ENCODE assay signal across 27 mouse cellular contexts in the genomic region with DNA sequence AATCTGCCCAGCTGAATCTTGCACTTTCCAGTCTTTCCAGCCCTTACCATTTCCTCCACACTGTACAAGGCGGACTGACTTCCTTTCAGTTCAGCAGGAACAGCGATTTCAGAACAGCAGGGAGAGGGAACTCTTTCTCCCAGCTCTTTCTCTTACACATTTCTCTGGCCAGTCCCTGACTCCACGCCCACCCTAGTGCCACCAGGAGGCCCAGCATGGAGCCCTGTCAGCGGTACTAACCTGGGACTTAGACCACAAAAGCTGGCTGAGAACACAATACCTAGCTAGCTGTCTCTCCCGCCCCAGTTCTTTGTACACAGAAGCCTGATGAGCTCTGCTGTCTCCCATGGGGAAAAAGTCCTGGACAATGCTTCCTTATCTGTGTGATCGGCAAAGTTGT. TPM values are rescaled to one million over a fixed set of nuclear protein-coding genes. Genes with fewer than 3 reads are reported as not detected.
DNase-seq lines count a peak whose midpoint lies in the region; ATAC-seq and TF ChIP-seq lines count a peak whose summit lies in the region.
"Had no signal": no experiment of that assay in that cellular context is flagged by ENCODE, and none has a peak within 500 bp of the region (broad histone marks: within the 10 kb centered on the region; RNA-seq: fewer than 3 reads in every experiment).

No protein-coding gene starts in this region.

- DNase-seq in heart, adult 18-20 months: peak; percentile 36 to 47
- no peak for DNase-seq in heart, postnatal 25 days (ENCODE audit: low spot score)
- no peak for DNase-seq in kidney, adult 2 months
- no peak for DNase-seq in lung, postnatal 0 days (ENCODE audit: low spot score)
- DNase-seq in lung, postnatal 4 days: no peak
- no peak for DNase-seq in adrenal gland, adult (ENCODE audit: inconsistent age in 2 of 2, low spot score in 1 of 2)
- DNase-seq: adrenal gland, postnatal 36 days; cerebellum, adult 11 months; cerebellum, adult 9-11 months; gastrocnemius, postnatal 25 days; kidney, adult 11 months; lung, postnatal 14 days; right cerebral cortex, postnatal 14 days; spleen, adult 18-20 months had no signal

- H3K27ac ChIP-seq in kidney, adult 2 months (ENCODE audit: insufficient read depth, low read depth, low read length): 0 out of 2 replicates have a peak overlapping the region, but pooled peaks have one; percentile 16
- H3K27ac ChIP-seq in kidney, embryonic 15.5 days: no peak overlapping the region
- H3K27ac ChIP-seq in lung, postnatal 0 days (ENCODE audit: low read length): peak overlapping the region; percentile 26; the same call in 1 of the 2 replicates
- H3K27ac ChIP-seq in brown adipose tissue, adult 24 weeks (replicated peaks; ENCODE audit: low read depth, low read length): peak overlapping the region; percentile 49
- H3K27ac ChIP-seq: embryonic facial prominence, embryonic 15.5 days; heart, embryonic 15.5 days; hindbrain, embryonic 10.5 days; limb, embryonic 13.5 days; liver, embryonic 14.5 days; midbrain, embryonic 15.5 days; neural tube, embryonic 12.5 days had no signal

- H3K27me3 ChIP-seq in kidney, adult 2 months (replicated peaks; ENCODE audit: control insufficient read depth, insufficient read depth, low read length): no peaks in the 10 kb centered on the region
- H3K27me3 ChIP-seq in kidney, embryonic 15.5 days: no peaks in the 10 kb centered on the region
- no peaks in the 10 kb centered on the region for H3K27me3 ChIP-seq in lung, postnatal 0 days (replicated peaks; ENCODE audit: insufficient read depth, low read length)
- H3K27me3 ChIP-seq: embryonic facial prominence, embryonic 15.5 days; heart, embryonic 15.5 days; limb, embryonic 13.5 days; neural tube, embryonic 12.5 days had no signal

- no peak overlapping the region for H3K9ac ChIP-seq in kidney, embryonic 15.5 days
- H3K9ac ChIP-seq in lung, postnatal 0 days (replicated peaks; ENCODE audit: low read depth): no peak overlapping the region
- H3K9ac ChIP-seq: embryonic facial prominence, embryonic 15.5 days; heart, embryonic 15.5 days; limb, embryonic 13.5 days; liver, embryonic 14.5 days; midbrain, embryonic 15.5 days; neural tube, embryonic 12.5 days had no signal

- no peak for TF ChIP-seq EP300 in lung, postnatal 0 days (IDR thresholded peaks at IDR 0.05)

- H3K9me3 ChIP-seq in kidney, embryonic 15.5 days (replicated peaks): no peaks in the 10 kb centered on the region
- no peaks in the 10 kb centered on the region for H3K9me3 ChIP-seq in lung, postnatal 0 days (ENCODE audit: low read length)
- H3K9me3 ChIP-seq: embryonic facial prominence, embryonic 15.5 days; heart, embryonic 15.5 days; hindbrain, embryonic 10.5 days; limb, embryonic 13.5 days; midbrain, embryonic 15.5 days; neural tube, embryonic 12.5 days had no signal

- intact Hi-C loops in heart, postnatal 25 days (cut with DNase I): no loop called here

- WGBS in kidney, adult 2 months: 54% methylated on average over 6 of the region's 6 CpGs
- 58% methylated on average over 6 of the region's 6 CpGs for WGBS in kidney, embryonic 15.5 days
- WGBS in lung, postnatal 0 days: 31% methylated on average over 6 of the region's 6 CpGs

- no peaks in the 10 kb centered on the region for H3K4me1 ChIP-seq in kidney, adult 2 months (ENCODE audit: control insufficient read depth, insufficient read depth, low read length)
- no peaks in the 10 kb centered on the region for H3K4me1 ChIP-seq in kidney, embryonic 15.5 days
- H3K4me1 ChIP-seq in lung, postnatal 0 days (ENCODE audit: insufficient read depth, low read depth, low read length): peaks cover 5% of the 10 kb centered on the region; the same call in 1 of the 2 replicates
- H3K4me1 ChIP-seq in brown adipose tissue, adult 24 weeks (ENCODE audit: control insufficient read depth, insufficient read depth, insufficient read length, low read length): peaks cover 15% of the 10 kb centered on the region
- H3K4me1 ChIP-seq: embryonic facial prominence, embryonic 15.5 days; limb, embryonic 13.5 days; midbrain, embryonic 15.5 days; neural tube, embryonic 12.5 days had no signal

- H3K36me3 ChIP-seq in kidney, adult 2 months (ENCODE audit: control insufficient read depth, insufficient read depth, low read length): no peaks in the 10 kb centered on the region
- no peaks in the 10 kb centered on the region for H3K36me3 ChIP-seq in kidney, embryonic 15.5 days
- no peaks in the 10 kb centered on the region for H3K36me3 ChIP-seq in lung, postnatal 0 days (ENCODE audit: insufficient read depth, low read length)
- H3K36me3 ChIP-seq: embryonic facial prominence, embryonic 15.5 days; heart, embryonic 15.5 days; hindbrain, embryonic 10.5 days; limb, embryonic 13.5 days; midbrain, embryonic 15.5 days; neural tube, embryonic 12.5 days had no signal

- no peak for TF ChIP-seq POLR2A in kidney, adult 2 months (IDR thresholded peaks at IDR 0.05; ENCODE audit: low read depth, low read length)

- H3K4me3 ChIP-seq in kidney, adult 2 months (ENCODE audit: insufficient read depth, low read depth, low read length): no peak overlapping the region
- no peak overlapping the region for H3K4me3 ChIP-seq in kidney, embryonic 15.5 days (replicated peaks)
- H3K4me3 ChIP-seq in lung, postnatal 0 days (ENCODE audit: low read depth, low read length): no peak overlapping the region
- no peak overlapping the region for H3K4me3 ChIP-seq in brown adipose tissue, adult 24 weeks (ENCODE audit: insufficient read depth, low read depth, low read length)
- H3K4me3 ChIP-seq: embryonic facial prominence, embryonic 15.5 days; heart, embryonic 15.5 days; hindbrain, embryonic 10.5 days; limb, embryonic 13.5 days; midbrain, embryonic 15.5 days; neural tube, embryonic 12.5 days had no signal

- no peak for ATAC-seq in kidney, embryonic 15.5 days (replicated peaks; ENCODE audit: low FRiP score)
- ATAC-seq in lung, postnatal 0 days: no peak
- ATAC-seq: CD4-positive, CD25-positive, alpha-beta regulatory T cell, adult 4 months; forebrain, embryonic 14.5 days; hindbrain, embryonic 16.5 days; midbrain, embryonic 15.5 days had no signal

- no peak overlapping the region for H3K4me2 ChIP-seq in kidney, embryonic 15.5 days
- no peak overlapping the region for H3K4me2 ChIP-seq in lung, postnatal 0 days (replicated peaks; ENCODE audit: low read depth, low read length)
- H3K4me2 ChIP-seq: embryonic facial prominence, embryonic 15.5 days; heart, embryonic 15.5 days; limb, embryonic 13.5 days; midbrain, embryonic 15.5 days; neural tube, embryonic 12.5 days had no signal

- no peak for TF ChIP-seq CTCF in kidney, adult 2 months (conservative IDR thresholded peaks at IDR 0.05; ENCODE audit: insufficient read depth, insufficient read length, low read depth, low read length)
- TF ChIP-seq CTCF in lung, postnatal 0 days (IDR thresholded peaks at IDR 0.05): no peak

RNA-seq across cellular contexts. Expression of gene Epas1, which starts 8.6 kb away (rescaled TPM):
- total RNA-seq in heart, adult 18-20 months (2021): 100 to 1,000 TPM; 248 to 259 TPM
- total RNA-seq in heart, postnatal 25 days (2021): 100 to 1,000 TPM; 235 to 266 TPM
- polyA plus RNA-seq in kidney, adult 2 months (2012; rRNA removed): 75.9 and 108 TPM in 2 replicates
- polyA plus RNA-seq in kidney, embryonic 15.5 days (2015; fragmentation: Nextera tagmentation; extraction: Ambion mirVana): 8.4 and 9.5 TPM in 2 replicates
- polyA plus RNA-seq in lung, postnatal 0 days (2015; fragmentation: Nextera tagmentation; extraction: Ambion mirVana): 89.8 and 98.3 TPM in 2 replicates
- polyA plus RNA-seq in brown adipose tissue, adult 24 weeks (2012; ENCODE audit: insufficient read depth, insufficient read length, missing spikeins): 196 and 238 TPM in 2 replicates
- total RNA-seq: megakaryocyte-erythroid progenitor cell, adult 5-6 weeks had no signal

Comparison
In these comparisons a context has a peak if more than half of its experiments do, and no peak if none do; other contexts are left out.
1. DNase-seq: peak in heart, adult 18-20 months (2 of 2); none in heart, postnatal 25 days (single experiment), kidney, adult 2 months (single experiment), lung, postnatal 0 days (single experiment), lung, postnatal 4 days (0 of 2) and adrenal gland, adult (0 of 2).